Mouse (Mus musculus): ENCODE measurements around the gene Cdh13.

- TF ChIP-seq CTCF (IDR thresholded peaks at IDR 0.05; ENCODE audit: insufficient read depth, low read length) (no peak), POLR2A (IDR thresholded peaks at IDR 0.05; ENCODE audit: borderline replicate concordance, extremely low read depth, low read depth, low read length) (no peak)
Measured at GRCm38 (mm10) chr8:118313426-118314187, 30.1 kb downstream of the Cdh13 start.
